In the genomic region with DNA sequence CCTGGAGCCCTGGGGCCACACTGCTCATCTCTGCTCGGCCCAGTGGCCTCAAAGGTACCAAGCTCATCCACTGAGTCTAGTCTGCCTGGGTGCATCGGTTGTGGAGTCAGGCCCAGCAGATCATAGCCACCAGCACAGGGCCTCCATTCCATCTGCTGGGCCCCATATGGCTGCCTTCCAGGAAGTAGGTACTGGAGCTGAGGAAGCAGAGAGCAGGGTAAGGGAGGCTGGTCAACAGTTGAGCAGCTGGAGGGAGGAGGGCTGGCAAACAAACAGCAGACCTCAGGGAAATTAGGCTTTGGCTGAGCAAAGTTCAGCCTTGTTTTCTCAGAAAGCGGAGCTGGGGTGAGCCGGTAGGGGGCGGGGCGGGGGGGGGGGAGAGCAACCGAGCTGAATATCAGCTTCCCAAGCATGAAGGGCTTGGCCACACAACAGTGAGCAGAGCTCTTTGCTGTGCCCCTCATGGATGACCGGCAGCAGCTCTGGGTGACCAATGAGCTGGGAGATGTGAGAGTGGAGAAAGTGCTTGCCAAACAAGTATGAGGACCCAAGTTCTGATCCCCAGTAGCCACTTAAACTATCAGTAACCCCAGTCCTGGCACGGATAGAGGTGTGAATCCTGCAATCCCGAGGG, we compare ENCODE assay signal across 8 mouse cellular contexts.
DNase-seq lines count a peak whose midpoint lies in the region; ATAC-seq and TF ChIP-seq lines count a peak whose summit lies in the region.

No protein-coding gene starts in this region.

- no peak for TF ChIP-seq EP300 in stomach, postnatal 0 days (optimal IDR thresholded peaks at IDR 0.05)

- H3K27me3 ChIP-seq in heart, embryonic 11.5 days (ENCODE audit: control insufficient read depth, insufficient read depth, low read length), result no peaks in the 10 kb centered on the region
- H3K27me3 ChIP-seq in kidney, embryonic 15.5 days, result no peaks in the 10 kb centered on the region
- no peaks in the 10 kb centered on the region for H3K27me3 ChIP-seq in stomach, postnatal 0 days (ENCODE audit: control insufficient read depth, insufficient read depth, low read length)

- no peak overlapping the region for H3K9ac ChIP-seq in heart, embryonic 11.5 days (ENCODE audit: low read depth, low read length)
- H3K9ac ChIP-seq in kidney, embryonic 15.5 days, result no peak overlapping the region
- no peak overlapping the region for H3K9ac ChIP-seq in stomach, postnatal 0 days (ENCODE audit: low read length)

- peak; percentile 26; the same call in 1 of the 2 replicates for TF ChIP-seq CTCF in stomach, postnatal 0 days (IDR thresholded peaks at IDR 0.05; ENCODE audit: low read depth)

- DNase-seq in adrenal gland, postnatal 14 days, result peak; percentile 56
- DNase-seq in adrenal gland, postnatal 4 days (ENCODE audit: low spot score in 2 of 2), result no peak
- peak; percentile 42 for DNase-seq in embryo, embryonic 10.5 days (ENCODE audit: low spot score)
- peak; percentile 90 for DNase-seq in stomach, postnatal 0 days (ENCODE audit: low spot score)
- no peak for DNase-seq in cerebellum, adult 9-11 months

- 46% methylated on average over 10 of the region's 10 CpGs for WGBS in heart, embryonic 11.5 days (ENCODE audit: insufficient replicate concordance)
- 28% methylated on average over 9 of the region's 10 CpGs for WGBS in kidney, embryonic 15.5 days
- WGBS in stomach, postnatal 0 days, result 42% methylated on average over 8 of the region's 10 CpGs

- H3K9me3 ChIP-seq in heart, embryonic 11.5 days (replicated peaks; ENCODE audit: control insufficient read depth, low read length), result no peaks in the 10 kb centered on the region
- H3K9me3 ChIP-seq in kidney, embryonic 15.5 days (replicated peaks), result no peaks in the 10 kb centered on the region
- no peaks in the 10 kb centered on the region for H3K9me3 ChIP-seq in stomach, postnatal 0 days (ENCODE audit: control insufficient read depth, low read length)

- peaks cover 41% of the 10 kb centered on the region for H3K4me1 ChIP-seq in heart, embryonic 11.5 days (ENCODE audit: control insufficient read depth, insufficient read depth, low read length)
- H3K4me1 ChIP-seq in kidney, embryonic 15.5 days, result peaks cover 72% of the 10 kb centered on the region
- peaks cover 18% of the 10 kb centered on the region for H3K4me1 ChIP-seq in stomach, postnatal 0 days (replicated peaks; ENCODE audit: control insufficient read depth, insufficient read depth)

- H3K4me2 ChIP-seq in heart, embryonic 11.5 days, result no peak overlapping the region
- H3K4me2 ChIP-seq in kidney, embryonic 15.5 days, result no peak overlapping the region
- H3K4me2 ChIP-seq in stomach, postnatal 0 days (replicated peaks; ENCODE audit: low read depth), result no peak overlapping the region

- ATAC-seq in heart, embryonic 11.5 days (replicated peaks; ENCODE audit: insufficient number of reproducible peaks, low FRiP score, low TSS enrichment), result no peak
- ATAC-seq in kidney, embryonic 15.5 days (replicated peaks; ENCODE audit: low FRiP score), result peak; percentile 57
- peak; percentile 26 for ATAC-seq in megakaryocyte, adult 5-6 weeks (ENCODE audit: poor library complexity, severe bottlenecking)
- ATAC-seq in stomach, postnatal 0 days (ENCODE audit: low FRiP score, low TSS enrichment), result peak; percentile 66

- peak overlapping the region; percentile 52 for H3K27ac ChIP-seq in heart, embryonic 11.5 days (ENCODE audit: low read depth, low read length)
- peak overlapping the region; percentile 98 for H3K27ac ChIP-seq in kidney, embryonic 15.5 days
- H3K27ac ChIP-seq in stomach, postnatal 0 days (replicated peaks), result peak overlapping the region; percentile 95

- H3K4me3 ChIP-seq in heart, embryonic 11.5 days (ENCODE audit: low read depth, low read length), result no peak overlapping the region
- H3K4me3 ChIP-seq in kidney, embryonic 15.5 days (replicated peaks), result no peak overlapping the region
- no peak overlapping the region for H3K4me3 ChIP-seq in stomach, postnatal 0 days (ENCODE audit: low read depth, low read length)

- H3K36me3 ChIP-seq in heart, embryonic 11.5 days (ENCODE audit: control insufficient read depth, insufficient read depth, low read length), result no peaks in the 10 kb centered on the region
- H3K36me3 ChIP-seq in kidney, embryonic 15.5 days, result no peaks in the 10 kb centered on the region
- H3K36me3 ChIP-seq in stomach, postnatal 0 days (ENCODE audit: control insufficient read depth, insufficient read depth, low read length), result no peaks in the 10 kb centered on the region

Comparison
In these comparisons a context has a peak if more than half of its experiments do, and no peak if none do; other contexts are left out.
1. DNase-seq: peak in adrenal gland, postnatal 14 days (single experiment), embryo, embryonic 10.5 days (single experiment) and stomach, postnatal 0 days (single experiment); none in adrenal gland, postnatal 4 days (0 of 2) and cerebellum, adult 9-11 months (single experiment).
2. Peak in every context shown above with its lines, with median percentiles within 50 percentile points of each other: H3K27ac ChIP-seq.